Mouse (Mus musculus) small intestine, adult 10 weeks (tissue): ENCODE results near the gene Fbxl17. TPM values are rescaled to one million over a fixed set of nuclear protein-coding genes. Genes with fewer than 3 reads are reported as not detected.

Experiments
- polyA plus RNA-seq: library from polyadenylated mRNA; stranded (reverse); fragments of 350-450 nt; fragmentation: Illumina TruSeq; extraction: RNeasy Lipid Tissue Mini Kit (QIAGEN cat#74804); gene quantifications from one replicate; pipeline ENCODE4 v1.2.3, GENCODE M21; 2014; ENCODE audit warnings: low replicate concordance

Fbxl17 gene
- 14.7 TPM for polyA plus RNA-seq

GRCm38 (mm10) chr17:63499636-63500155 is at the start of gene Fbxl17:
Gene Fbxl17 (minus strand): TSS chr17:63500017.

